ENCODE assay signal across 29 mouse cellular contexts in genomic region chr4:141630021-141630420, GRCm38 (mm10). TPM values are rescaled to one million over a fixed set of nuclear protein-coding genes. Genes with fewer than 3 reads are reported as not detected.
"Had no signal": no experiment of that assay in that cellular context is flagged by ENCODE, and none has a peak within 500 bp of the region (broad histone marks: within the 10 kb centered on the region; RNA-seq: fewer than 3 reads in every experiment).

No protein-coding gene starts in this region.

- H3K9ac ChIP-seq: embryonic facial prominence, embryonic 12.5 days; embryonic facial prominence, embryonic 13.5 days; embryonic facial prominence, embryonic 15.5 days; forebrain, embryonic 12.5 days; forebrain, embryonic 13.5 days; forebrain, embryonic 15.5 days; forebrain, postnatal 0 days had no signal

- DNase-seq: cerebellum, adult 8-10 months; cerebellum, adult 9-10 months; cerebellum, adult 9-11 months; cerebellum, postnatal 10 days; cerebellum, postnatal 25 days; embryo, embryonic 11 days; forebrain, postnatal 0 days; gastrocnemius, adult 2 months; gastrocnemius, postnatal 10 days; gastrocnemius, postnatal 14 days; gastrocnemius, postnatal 25 days; gastrocnemius, postnatal 36 days; heart, adult 18-20 months; heart, adult 2 months had no signal

- H3K27me3 ChIP-seq: embryonic facial prominence, embryonic 12.5 days; embryonic facial prominence, embryonic 13.5 days; embryonic facial prominence, embryonic 15.5 days; forebrain, embryonic 12.5 days; forebrain, embryonic 13.5 days; forebrain, embryonic 15.5 days had no signal

- H3K27ac ChIP-seq: embryonic facial prominence, embryonic 12.5 days; embryonic facial prominence, embryonic 13.5 days; embryonic facial prominence, embryonic 15.5 days; forebrain, embryonic 10.5 days; forebrain, embryonic 12.5 days; forebrain, embryonic 13.5 days; forebrain, embryonic 15.5 days; gastrocnemius, adult 2 months; heart, adult 2 months had no signal

- H3K4me2 ChIP-seq: embryonic facial prominence, embryonic 12.5 days; embryonic facial prominence, embryonic 13.5 days; embryonic facial prominence, embryonic 15.5 days; forebrain, embryonic 12.5 days; forebrain, embryonic 13.5 days; forebrain, embryonic 15.5 days had no signal

- H3K9me3 ChIP-seq: embryonic facial prominence, embryonic 10.5 days; embryonic facial prominence, embryonic 12.5 days; embryonic facial prominence, embryonic 13.5 days; embryonic facial prominence, embryonic 15.5 days; forebrain, embryonic 10.5 days; forebrain, embryonic 12.5 days; forebrain, embryonic 13.5 days; forebrain, embryonic 15.5 days had no signal

- ATAC-seq: forebrain, embryonic 13.5 days; forebrain, embryonic 14.5 days; forebrain, embryonic 15.5 days; forebrain, embryonic 16.5 days; forebrain, postnatal 0 days had no signal

- H3K4me1 ChIP-seq: embryonic facial prominence, embryonic 12.5 days; embryonic facial prominence, embryonic 13.5 days; embryonic facial prominence, embryonic 15.5 days; forebrain, embryonic 12.5 days; forebrain, embryonic 13.5 days; forebrain, embryonic 15.5 days had no signal

- H3K4me3 ChIP-seq: embryonic facial prominence, embryonic 10.5 days; embryonic facial prominence, embryonic 12.5 days; embryonic facial prominence, embryonic 13.5 days; embryonic facial prominence, embryonic 15.5 days; erythroblast, embryonic 14.5 days; forebrain, embryonic 10.5 days; forebrain, embryonic 12.5 days; forebrain, embryonic 13.5 days; forebrain, embryonic 15.5 days; gastrocnemius, adult 2 months; heart, adult 2 months had no signal

RNA-seq across cellular contexts. Expression of gene Slc25a34, which starts 6.4 kb away (rescaled TPM):
- total RNA-seq: granulocyte monocyte progenitor cell, adult 5-6 weeks had no signal
- polyA plus RNA-seq: embryonic facial prominence, embryonic 11.5 days; embryonic facial prominence, embryonic 12.5 days; embryonic facial prominence, embryonic 13.5 days; erythroblast, embryonic 14.5 days; forebrain, embryonic 10.5 days; forebrain, embryonic 11.5 days; forebrain, embryonic 12.5 days; forebrain, embryonic 14.5 days had no signal

RNA-seq across cellular contexts. Expression of gene Tmem82, which starts 11.6 kb away (rescaled TPM):
- polyA plus RNA-seq: forebrain, embryonic 14.5 days had no signal

RNA-seq across cellular contexts. Expression of gene Fblim1, which starts 24.1 kb away (rescaled TPM):
- total RNA-seq: common myeloid progenitor, adult 5-6 weeks had no signal

RNA-seq across cellular contexts. Expression of gene Rsc1a1, which starts 55.4 kb away (rescaled TPM):
- total RNA-seq: heart, adult 2 months had no signal
- polyA plus RNA-seq: embryonic facial prominence, embryonic 12.5 days; embryonic facial prominence, embryonic 13.5 days; embryonic facial prominence, embryonic 15.5 days; forebrain, embryonic 15.5 days had no signal
